Mouse (Mus musculus): ENCODE data around the gene Csf3. TPM values are rescaled to one million over a fixed set of nuclear protein-coding genes. Genes with fewer than 3 reads are reported as not detected.
"Not testable (repeated sequence)": the region's sequence is repeated elsewhere in the genome, so short reads cannot be mapped to it uniquely, and the experiment has no call there.

Csf3 gene
- polyA plus RNA-seq, 1 experiment = 0.07 TPM

DNA sequence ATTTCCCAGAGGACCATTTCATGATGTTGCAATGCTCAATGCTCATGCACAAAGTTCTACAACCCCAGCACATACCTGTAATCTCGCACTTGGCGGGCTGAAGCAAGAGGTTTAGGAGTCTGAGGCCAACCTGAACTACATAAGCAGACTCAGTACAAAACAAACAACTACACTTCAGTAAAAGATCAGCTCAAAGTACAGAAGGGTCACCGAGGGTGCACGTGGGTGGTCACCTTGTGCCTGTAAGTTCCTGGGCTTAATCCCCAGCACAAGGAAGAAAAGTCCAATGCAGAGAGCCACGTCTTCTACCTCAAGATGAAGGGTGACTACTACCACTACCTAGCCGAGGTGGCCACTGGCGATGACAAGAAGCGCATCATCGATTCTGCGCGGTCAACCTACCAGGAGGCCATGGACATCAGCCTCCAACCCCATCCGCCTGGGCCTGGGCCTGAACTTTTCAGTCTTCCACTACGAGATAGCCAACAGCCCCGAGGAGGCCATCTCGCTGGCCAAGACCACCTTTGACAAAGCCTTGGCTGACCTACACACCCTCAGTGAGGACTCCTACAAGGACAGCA is 25.0 kb downstream of the Csf3 start:
- 94% methylated on average over 15 of the region's 15 CpGs for WGBS
- H3K36me3 ChIP-seq (ENCODE audit: control insufficient read depth, insufficient read depth, low read length) = peaks cover 3% of the 10 kb centered on the region
- no peak overlapping the region for H3K27ac ChIP-seq (ENCODE audit: insufficient read depth, low read length)
- no peak overlapping the region for H3K4me3 ChIP-seq (ENCODE audit: extremely low read depth, insufficient read depth, insufficient read length)
- TF ChIP-seq POLR2A (IDR thresholded peaks at IDR 0.05; ENCODE audit: low read depth, low read length) = no peak
- TF ChIP-seq CTCF (IDR thresholded peaks at IDR 0.05; ENCODE audit: extremely low read depth, insufficient read depth, insufficient read length, insufficient replicate concordance) = no peak
- DNase-seq (ENCODE audit: low read depth in 1 of 2, low spot score in 2 of 2) = no peak
- peaks cover 4% of the 10 kb centered on the region; the same call in 1 of the 2 replicates for H3K4me1 ChIP-seq (ENCODE audit: control insufficient read depth, insufficient read depth, insufficient read length)
- no peaks in the 10 kb centered on the region for H3K27me3 ChIP-seq (ENCODE audit: control insufficient read depth, insufficient read depth, low read length)

GRCm38 (mm10) chr11:98729119-98729588 is 28.1 kb downstream of the Csf3 start, which contains the start of gene Med24:
Gene Med24, minus strand, starts transcription at chr11:98729435.
- H3K27ac ChIP-seq (ENCODE audit: insufficient read depth, low read length) = no peak within 1 kb of the TSS

GRCm38 (mm10) chr11:98730727-98731126 is 29.7 kb downstream of the Csf3 start:
- peaks cover 2% of the 10 kb centered on the region; the same call in 1 of the 2 replicates for H3K36me3 ChIP-seq (ENCODE audit: control insufficient read depth, insufficient read depth, low read length)
- no peak overlapping the region for H3K27ac ChIP-seq (ENCODE audit: insufficient read depth, low read length)
- H3K4me3 ChIP-seq (ENCODE audit: extremely low read depth, insufficient read depth, insufficient read length) = no peak overlapping the region
- H3K4me1 ChIP-seq (ENCODE audit: control insufficient read depth, insufficient read depth, insufficient read length) = peaks cover 4% of the 10 kb centered on the region; the same call in 1 of the 2 replicates
- 77% methylated on average over 4 of the region's 4 CpGs for WGBS
- DNase-seq (ENCODE audit: low read depth in 1 of 2, low spot score in 2 of 2) = no peak
- H3K27me3 ChIP-seq (ENCODE audit: control insufficient read depth, insufficient read depth, low read length) = no peaks in the 10 kb centered on the region
- TF ChIP-seq CTCF (IDR thresholded peaks at IDR 0.05; ENCODE audit: extremely low read depth, insufficient read depth, insufficient read length, insufficient replicate concordance) (no peak), POLR2A (IDR thresholded peaks at IDR 0.05; ENCODE audit: low read depth, low read length) (no peak)

More at GRCm38 (mm10) chr11:98729119-98729588, 28.1 kb downstream of the Csf3 start, which contains the start of gene Med24:
- H3K27me3 ChIP-seq (ENCODE audit: control insufficient read depth, insufficient read depth, low read length) = no peaks in the 10 kb centered on the region
- H3K36me3 ChIP-seq (ENCODE audit: control insufficient read depth, insufficient read depth, low read length) = peaks cover 2% of the 10 kb centered on the region
- WGBS = 0% methylated on average over 16 of the region's 16 CpGs
- TF ChIP-seq POLR2A (IDR thresholded peaks at IDR 0.05; ENCODE audit: low read depth, low read length) (no peak), CTCF (IDR thresholded peaks at IDR 0.05; ENCODE audit: extremely low read depth, insufficient read depth, insufficient read length, insufficient replicate concordance) (no peak)
- peaks cover 4% of the 10 kb centered on the region; the same call in 1 of the 2 replicates for H3K4me1 ChIP-seq (ENCODE audit: control insufficient read depth, insufficient read depth, insufficient read length)
- peak; percentile 83 to 85 for DNase-seq (ENCODE audit: low read depth in 1 of 2, low spot score in 2 of 2)
- peak within 1 kb of the TSS; percentile 66 for H3K4me3 ChIP-seq (ENCODE audit: extremely low read depth, insufficient read depth, insufficient read length)

DNA sequence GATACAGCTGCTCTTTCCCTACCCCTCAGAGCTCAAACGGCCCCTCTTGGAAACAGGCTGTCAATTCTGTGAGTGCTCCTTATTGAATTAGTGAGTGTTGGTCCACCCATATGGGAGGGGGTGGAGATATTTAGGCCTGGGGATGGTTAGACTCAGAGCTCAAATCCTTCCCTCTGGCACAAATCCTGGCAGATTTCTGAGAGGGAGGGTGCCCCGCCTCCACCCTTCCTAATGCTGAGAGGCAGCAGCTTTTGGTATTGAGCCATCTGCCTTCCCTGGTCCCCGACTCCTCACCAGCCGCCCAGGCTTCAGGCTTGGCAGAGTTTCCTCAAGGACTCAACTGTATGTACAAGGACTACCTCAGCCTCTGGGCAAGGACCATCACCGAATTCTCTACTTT is 30.1 kb downstream of the Csf3 start:
- H3K4me1 ChIP-seq (ENCODE audit: control insufficient read depth, insufficient read depth, insufficient read length) = peaks cover 4% of the 10 kb centered on the region; the same call in 1 of the 2 replicates
- WGBS = 86% methylated on average over 5 of the region's 5 CpGs
- TF ChIP-seq CTCF (IDR thresholded peaks at IDR 0.05; ENCODE audit: extremely low read depth, insufficient read depth, insufficient read length, insufficient replicate concordance) (no peak), POLR2A (IDR thresholded peaks at IDR 0.05; ENCODE audit: low read depth, low read length) (no peak)

DNA sequence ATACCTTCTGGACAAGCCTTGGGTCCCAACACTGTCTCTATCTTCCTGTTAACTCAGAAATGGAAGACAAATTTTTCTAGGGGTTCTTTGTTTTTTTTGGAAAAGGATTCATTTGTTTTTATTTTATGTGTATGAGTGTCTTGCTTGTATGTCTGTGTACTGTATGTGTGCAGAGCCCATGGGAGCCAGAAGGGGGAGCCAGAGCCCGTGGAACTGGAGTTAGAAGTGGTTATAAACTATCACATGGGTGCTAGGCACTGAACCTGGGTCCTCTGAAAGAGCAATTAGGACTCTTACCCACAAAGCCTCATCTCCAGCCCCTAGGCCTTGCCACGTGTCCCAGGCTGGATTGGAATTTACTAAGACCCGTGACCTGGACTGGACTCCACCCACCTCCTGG is 33.0 kb downstream of the Csf3 start:
- WGBS = 82% methylated on average over 3 of the region's 3 CpGs
- Histone ChIP-seq H3K4me3 (ENCODE audit: extremely low read depth, insufficient read depth, insufficient read length) (no peak overlapping the region), H3K27me3 (ENCODE audit: control insufficient read depth, insufficient read depth, low read length) (no peaks in the 10 kb centered on the region), H3K4me1 (ENCODE audit: control insufficient read depth, insufficient read depth, insufficient read length) (no peaks in the 10 kb centered on the region), H3K36me3 (ENCODE audit: control insufficient read depth, insufficient read depth, low read length) (no peaks in the 10 kb centered on the region), H3K27ac (ENCODE audit: insufficient read depth, low read length) (no peak overlapping the region)
- no peak for TF ChIP-seq POLR2A (IDR thresholded peaks at IDR 0.05; ENCODE audit: low read depth, low read length)
- no peak for TF ChIP-seq CTCF (IDR thresholded peaks at IDR 0.05; ENCODE audit: extremely low read depth, insufficient read depth, insufficient read length, insufficient replicate concordance)
- no peak for DNase-seq (ENCODE audit: low read depth in 1 of 2, low spot score in 2 of 2)

More for the DNA sequence above, 30.1 kb downstream of the Csf3 start:
- H3K4me3 ChIP-seq (ENCODE audit: extremely low read depth, insufficient read depth, insufficient read length) = no peak overlapping the region
- no peaks in the 10 kb centered on the region for H3K27me3 ChIP-seq (ENCODE audit: control insufficient read depth, insufficient read depth, low read length)
- no peak for DNase-seq (ENCODE audit: low read depth in 1 of 2, low spot score in 2 of 2)
- no peak overlapping the region for H3K27ac ChIP-seq (ENCODE audit: insufficient read depth, low read length)
- H3K36me3 ChIP-seq (ENCODE audit: control insufficient read depth, insufficient read depth, low read length) = no peaks in the 10 kb centered on the region

GRCm38 (mm10) chr11:98735111-98735510 is 34.0 kb downstream of the Csf3 start:
- Histone ChIP-seq H3K4me1 (ENCODE audit: control insufficient read depth, insufficient read depth, insufficient read length) (no peaks in the 10 kb centered on the region), H3K27ac (ENCODE audit: insufficient read depth, low read length) (no peak overlapping the region), H3K36me3 (ENCODE audit: control insufficient read depth, insufficient read depth, low read length) (no peaks in the 10 kb centered on the region), H3K27me3 (ENCODE audit: control insufficient read depth, insufficient read depth, low read length) (no peaks in the 10 kb centered on the region), H3K4me3 (ENCODE audit: extremely low read depth, insufficient read depth, insufficient read length) (no peak overlapping the region)
- TF ChIP-seq POLR2A (IDR thresholded peaks at IDR 0.05; ENCODE audit: low read depth, low read length) (no peak), CTCF (IDR thresholded peaks at IDR 0.05; ENCODE audit: extremely low read depth, insufficient read depth, insufficient read length, insufficient replicate concordance) (no peak)
- DNase-seq (ENCODE audit: low read depth in 1 of 2, low spot score in 2 of 2) = no peak
- WGBS = 93% methylated on average over 4 of the region's 4 CpGs

DNA sequence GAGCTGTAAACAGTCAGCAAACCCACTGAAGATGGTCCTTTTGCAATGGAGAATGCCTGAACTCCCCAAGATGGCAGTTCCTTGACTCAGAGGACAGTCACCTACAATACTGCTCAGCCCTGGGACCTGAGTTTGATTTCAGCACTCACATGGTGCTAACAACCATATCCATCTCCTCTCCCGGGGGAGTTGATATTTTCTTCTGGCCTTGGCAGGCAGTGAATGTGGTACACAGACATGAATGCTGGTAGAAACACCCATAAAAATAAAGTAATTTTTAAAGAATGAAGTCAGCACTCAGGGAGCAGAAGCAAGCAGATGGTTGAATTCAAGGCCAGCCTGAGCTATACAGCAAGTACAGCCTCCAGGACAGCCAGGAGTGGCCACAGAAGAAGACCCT is 35.1 kb downstream of the Csf3 start:
- no peak overlapping the region for H3K27ac ChIP-seq (ENCODE audit: insufficient read depth, low read length)
- H3K27me3 ChIP-seq (ENCODE audit: control insufficient read depth, insufficient read depth, low read length) = no peaks in the 10 kb centered on the region
- H3K36me3 ChIP-seq (ENCODE audit: control insufficient read depth, insufficient read depth, low read length) = no peaks in the 10 kb centered on the region
- DNase-seq (ENCODE audit: low read depth in 1 of 2, low spot score in 2 of 2) = no peak
- peaks cover 3% of the 10 kb centered on the region; the same call in 1 of the 2 replicates for H3K4me1 ChIP-seq (ENCODE audit: control insufficient read depth, insufficient read depth, insufficient read length)
- TF ChIP-seq CTCF (IDR thresholded peaks at IDR 0.05; ENCODE audit: extremely low read depth, insufficient read depth, insufficient read length, insufficient replicate concordance) (no peak), POLR2A (IDR thresholded peaks at IDR 0.05; ENCODE audit: low read depth, low read length) (no peak)
- WGBS = 88% methylated on average over 1 of the region's 1 CpGs
- no peak overlapping the region for H3K4me3 ChIP-seq (ENCODE audit: extremely low read depth, insufficient read depth, insufficient read length)

DNA sequence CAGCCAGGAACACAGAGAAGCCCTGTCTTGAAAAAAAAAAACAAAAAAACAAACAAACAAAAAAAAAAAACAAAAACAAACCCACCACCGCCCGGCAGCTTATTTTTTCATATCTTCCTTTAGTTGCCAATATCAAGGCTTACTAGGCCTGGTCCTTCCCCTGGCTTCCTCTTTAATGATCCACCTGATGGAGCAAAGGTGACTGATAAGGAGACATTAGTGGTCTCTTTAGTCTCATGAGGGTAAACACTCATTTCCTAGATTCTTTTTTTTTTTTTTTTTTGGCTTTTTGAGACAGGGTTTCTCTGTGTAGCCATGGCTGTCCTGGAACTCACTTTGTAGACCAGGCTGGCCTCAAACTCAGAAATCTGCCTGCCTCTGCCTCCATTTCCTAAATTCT is 36.2 kb downstream of the Csf3 start:
- not testable (repeated sequence) for H3K36me3 ChIP-seq (ENCODE audit: control insufficient read depth, insufficient read depth, low read length); H3K4me1 ChIP-seq (ENCODE audit: control insufficient read depth, insufficient read depth, insufficient read length); H3K27ac ChIP-seq (ENCODE audit: insufficient read depth, low read length); H3K4me3 ChIP-seq (ENCODE audit: extremely low read depth, insufficient read depth, insufficient read length); DNase-seq (ENCODE audit: low read depth in 1 of 2, low spot score in 2 of 2); H3K27me3 ChIP-seq (ENCODE audit: control insufficient read depth, insufficient read depth, low read length)
- WGBS = 81% methylated on average over 2 of the region's 2 CpGs

Measured in spleen, adult 2 months (tissue).